Mouse (Mus musculus) inflammation-experienced regulatory T-cells, adult 6 months (primary cell): ENCODE measurements around the gene Zmynd11. TPM values are rescaled to one million over a fixed set of nuclear protein-coding genes. Genes with fewer than 3 reads are reported as not detected.
A peak's percentile ranks its signal among the peaks of the same experiment; 100 is the strongest.
"Not testable (repeated sequence)": the region's sequence is repeated elsewhere in the genome, so short reads cannot be mapped to it uniquely, and the experiment has no call there.

Experiments
- ATAC-seq: one replicate; pipeline ENCODE4 v1.8.0; 2017
- polyA plus RNA-seq, 3 experiments: library from polyadenylated mRNA; unstranded; fragments of 100-300 nt; shearing (Covaris generic); gene quantifications; one replicate each; pipeline ENCODE4 v1.2.1; 2017

Zmynd11 gene
- 10 to 100 TPM; 38.7 to 60.8 (median 48.6) TPM for polyA plus RNA-seq

DNA sequence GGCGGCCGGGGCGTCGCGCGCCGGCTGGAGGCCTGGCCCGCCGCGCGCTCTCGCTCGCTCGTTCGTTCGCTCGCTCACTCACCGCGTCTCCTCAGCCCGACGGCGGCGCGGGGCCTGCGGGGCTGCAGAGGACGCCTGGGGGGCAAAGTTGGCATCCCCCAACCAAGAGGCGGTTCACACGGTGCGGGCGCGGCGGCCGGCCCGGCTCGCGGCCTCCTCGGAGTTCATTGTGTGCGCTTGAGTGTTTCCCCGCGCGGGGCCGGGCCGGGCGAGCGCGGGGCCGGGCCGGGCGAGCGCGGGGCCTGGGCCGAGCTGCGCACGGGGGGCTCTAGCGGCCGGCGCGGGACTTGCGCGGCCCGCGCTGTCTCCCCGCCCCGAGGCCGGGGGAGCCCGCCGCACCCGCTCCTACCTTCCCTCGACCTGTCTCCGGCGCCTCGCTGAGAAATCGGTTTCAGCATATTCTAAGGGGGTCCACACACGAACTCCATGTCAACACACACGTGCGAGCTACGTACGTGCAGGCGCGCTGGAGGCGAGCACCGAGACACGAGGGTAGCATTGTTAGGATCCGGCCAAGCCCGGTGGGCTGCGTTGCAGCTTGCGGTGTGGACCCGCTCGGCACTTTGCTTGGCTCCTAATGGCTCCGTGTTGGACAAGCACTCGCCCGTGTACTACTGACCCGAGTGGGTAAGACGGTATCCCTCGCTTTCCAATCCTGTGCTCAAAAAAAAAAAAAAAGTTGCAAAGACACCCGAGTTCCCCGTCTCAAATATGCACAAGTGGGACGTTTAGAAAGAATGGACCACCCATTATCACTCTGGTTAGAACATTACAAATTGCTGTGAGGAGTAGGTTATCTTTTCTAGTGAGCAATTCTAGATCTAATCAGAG lies at the start of gene Zmynd11:
Zmynd11 (minus strand) TSS at position 685 of the 891 bp plus-strand sequence.
- ATAC-seq: peak; percentile 37

DNA sequence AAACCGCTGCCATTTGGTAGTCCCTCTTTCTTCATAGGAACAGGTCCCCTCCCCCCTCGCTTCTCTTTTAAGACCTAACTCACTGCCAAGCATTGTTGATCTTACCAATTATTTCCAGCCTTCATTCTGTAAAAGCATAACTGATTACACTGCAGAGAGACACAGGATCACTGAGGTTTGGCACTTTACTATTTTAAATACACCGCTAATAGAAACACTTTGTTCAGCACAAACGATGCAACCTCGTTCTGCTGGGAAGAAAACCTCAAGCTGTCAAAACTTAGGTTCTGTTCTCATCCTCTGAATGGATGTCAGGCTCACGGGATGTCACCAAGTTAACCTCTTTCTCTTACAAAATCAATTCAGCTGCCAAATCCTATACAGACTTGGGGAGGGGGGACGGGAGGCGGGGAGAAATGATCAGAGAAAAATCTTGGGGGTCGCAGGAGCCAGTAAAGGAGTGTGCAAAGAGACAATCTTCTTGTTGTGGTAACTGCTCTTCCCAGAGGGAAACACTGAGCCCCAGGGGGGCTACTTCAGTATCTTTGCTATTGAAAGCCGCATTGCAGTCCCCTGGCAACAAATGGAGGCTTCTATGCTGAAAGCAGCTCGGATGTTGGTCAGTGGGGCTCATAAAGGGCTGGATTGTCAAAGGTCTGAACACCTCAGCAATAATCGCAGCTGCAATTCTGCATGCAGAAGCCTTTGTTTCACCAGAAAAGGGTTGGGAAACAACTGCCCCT lies 30.9 kb upstream of the Zmynd11 start:
- ATAC-seq: no peak

DNA sequence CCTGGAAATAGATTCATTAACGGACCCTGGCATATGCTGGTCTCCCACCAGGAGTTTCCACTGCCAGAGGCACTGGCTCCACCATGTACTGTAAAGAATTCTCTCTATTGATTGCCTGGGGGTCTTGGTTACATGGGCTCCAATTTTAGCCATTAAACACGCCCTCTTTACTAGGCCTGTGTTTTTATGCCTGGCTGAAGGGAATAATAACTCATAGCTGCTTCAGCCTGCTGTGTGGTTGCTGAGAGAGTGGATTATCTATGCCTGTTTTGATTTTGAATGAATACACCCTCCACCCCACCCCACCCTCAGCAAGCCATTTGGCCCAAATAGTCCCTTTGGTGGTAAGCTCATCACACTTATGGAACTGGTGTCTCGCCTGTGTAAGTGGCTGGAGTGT lies 20.9 kb upstream of the Zmynd11 start:
- ATAC-seq: no peak

DNA sequence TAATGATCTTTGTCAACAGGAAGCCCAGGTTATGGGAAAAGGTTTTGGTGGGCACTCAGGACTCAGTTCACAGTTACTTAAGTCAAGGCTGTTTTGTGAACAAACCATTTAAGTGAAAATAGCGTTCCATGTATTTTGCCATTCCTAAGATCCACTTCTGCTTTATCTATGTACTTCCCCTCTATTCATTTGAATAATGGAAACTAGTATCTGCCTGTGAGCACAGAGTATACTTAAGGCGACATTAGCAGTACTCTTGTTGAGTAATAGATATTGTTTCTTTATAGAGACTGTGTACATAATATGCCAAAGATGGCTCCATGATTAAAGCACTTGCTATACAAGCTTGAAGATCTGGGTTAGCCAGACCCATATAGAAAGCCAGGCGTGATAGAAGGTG lies 18.6 kb upstream of the Zmynd11 start:
- ATAC-seq: no peak

DNA sequence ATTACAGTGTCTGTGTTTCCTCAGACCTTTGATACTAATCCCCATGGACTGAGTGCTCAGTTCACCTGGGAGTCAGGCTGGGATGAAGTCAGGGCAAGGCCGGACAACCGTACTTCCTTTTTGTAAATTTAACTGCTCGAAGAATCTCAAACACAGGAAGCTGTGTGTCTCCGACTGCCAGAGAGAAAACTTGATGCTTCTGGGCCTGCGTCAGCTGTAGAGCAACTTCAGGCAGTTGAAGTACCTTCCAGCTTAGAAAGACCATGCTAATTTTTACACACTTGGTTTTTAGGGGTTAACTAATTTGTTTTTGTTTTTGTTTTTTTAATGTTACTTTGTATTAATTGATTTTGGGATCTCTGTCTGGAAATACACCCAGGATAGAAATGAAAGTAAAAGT lies 10.8 kb upstream of the Zmynd11 start:
- ATAC-seq: peak; percentile 88

DNA sequence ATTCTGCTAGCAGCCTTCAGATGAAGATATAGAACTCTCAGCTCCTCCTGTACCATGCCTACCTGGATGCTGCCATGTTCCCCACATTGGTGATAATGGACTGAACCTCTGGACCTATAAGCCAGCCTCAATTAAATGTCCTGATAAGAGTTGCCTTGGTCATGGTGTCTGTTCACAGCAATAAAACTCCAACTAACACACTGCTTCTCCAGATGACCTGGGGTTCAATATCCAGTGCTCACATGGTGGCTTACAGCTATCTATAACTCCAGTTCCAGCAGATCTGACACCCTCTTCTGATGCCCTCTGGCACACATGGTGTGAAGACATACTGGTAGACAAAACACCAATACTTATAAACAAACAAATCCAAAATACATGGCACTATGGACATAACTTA lies 8.9 kb upstream of the Zmynd11 start:
- ATAC-seq: no peak

DNA sequence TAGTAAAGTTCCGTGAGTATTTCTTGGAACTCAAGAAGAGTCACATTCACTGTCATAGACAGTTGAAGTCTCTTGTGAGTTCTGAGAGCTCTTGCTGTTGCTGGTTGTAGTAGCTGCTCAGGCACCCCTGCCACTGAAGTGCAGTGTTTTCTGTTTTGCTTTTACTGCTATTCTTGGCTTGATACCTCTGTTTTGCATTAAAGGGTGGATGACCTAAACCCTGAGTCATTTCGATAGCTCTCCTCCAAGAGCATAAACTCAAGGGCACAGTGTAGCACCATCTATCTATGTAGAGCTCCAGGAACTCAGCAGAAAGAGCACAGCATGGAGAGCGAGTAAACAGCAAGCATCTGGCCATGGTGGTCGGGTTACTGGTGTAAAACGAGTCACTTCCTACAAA lies 2.1 kb upstream of the Zmynd11 start:
- ATAC-seq: no peak

DNA sequence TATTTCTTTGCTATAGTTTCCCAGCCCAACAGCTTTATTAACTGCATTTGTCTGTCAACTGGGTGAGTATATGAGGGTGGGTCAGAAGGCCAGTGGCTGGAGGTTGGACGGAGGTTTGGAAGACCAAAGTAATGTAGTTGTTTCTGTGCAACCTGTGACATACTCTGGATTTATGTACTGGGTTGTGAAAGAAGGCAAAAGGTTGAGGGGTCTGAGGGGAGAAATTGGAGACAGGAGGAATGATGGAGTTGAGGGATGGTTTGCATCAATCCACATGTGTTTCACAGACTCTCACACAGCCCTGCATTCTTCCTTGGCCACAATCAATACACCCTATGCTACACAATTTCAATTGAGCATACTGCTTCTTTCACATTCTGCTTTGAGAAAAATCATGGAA lies 1.4 kb upstream of the Zmynd11 start:
- ATAC-seq: no peak

DNA sequence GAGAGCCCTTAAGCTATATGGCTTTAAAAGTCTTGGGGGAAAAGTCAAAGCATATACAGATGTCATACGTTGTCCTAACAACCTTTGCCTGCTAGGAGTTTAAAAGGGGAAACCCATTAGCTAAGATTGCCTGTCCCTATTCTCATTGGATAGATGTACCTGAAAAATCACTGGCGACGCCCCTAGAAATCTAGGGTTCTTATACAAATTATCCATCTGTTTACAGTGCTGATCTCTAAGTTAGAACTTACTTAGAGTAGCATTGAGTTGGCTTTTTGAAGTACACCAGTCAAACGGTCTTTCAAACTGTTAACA lies 364 bp upstream of the Zmynd11 start:
- ATAC-seq: peak; percentile 13

DNA sequence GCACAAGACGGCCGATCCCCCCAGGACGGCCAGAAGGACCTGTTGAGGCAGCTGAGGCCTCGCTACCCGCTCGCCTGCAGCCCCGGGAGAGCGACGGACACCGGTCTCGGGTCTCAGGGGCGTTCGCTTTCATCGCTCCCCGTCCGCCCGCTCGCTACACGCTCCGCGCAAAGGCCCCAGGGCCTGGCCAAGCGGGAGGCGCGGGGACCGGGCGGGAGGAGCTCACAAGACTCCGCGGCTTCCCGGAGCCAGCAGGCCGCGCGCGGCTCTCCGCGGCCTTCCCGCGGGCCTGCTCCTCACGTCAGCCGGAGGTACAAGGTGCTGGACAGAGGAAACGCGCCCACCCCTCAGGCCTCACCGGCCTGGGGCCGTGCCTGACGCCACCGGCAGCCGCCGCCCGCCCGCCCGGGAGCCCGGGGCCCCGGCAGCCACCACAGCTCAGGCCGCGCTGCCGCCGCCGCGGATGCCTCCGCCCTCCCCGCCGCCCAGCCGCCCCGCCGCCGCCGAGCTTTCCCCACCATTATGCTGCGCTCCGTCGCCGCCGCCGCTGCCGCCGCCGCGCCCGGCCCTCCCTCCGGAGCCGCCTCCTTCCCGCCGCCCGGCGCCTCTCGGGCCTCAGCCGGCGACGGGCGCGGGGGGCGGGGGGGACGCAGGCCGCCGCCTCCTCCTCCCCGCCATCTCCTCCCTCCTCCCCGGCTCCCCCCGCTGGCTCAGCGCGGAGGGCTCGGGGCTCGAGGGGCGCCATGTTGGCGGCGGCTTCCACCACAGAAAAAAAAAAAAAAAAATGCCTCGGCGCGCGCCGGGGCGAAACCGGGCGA lies 1.1 kb downstream of the Zmynd11 start:
- ATAC-seq: peak; percentile 42

DNA sequence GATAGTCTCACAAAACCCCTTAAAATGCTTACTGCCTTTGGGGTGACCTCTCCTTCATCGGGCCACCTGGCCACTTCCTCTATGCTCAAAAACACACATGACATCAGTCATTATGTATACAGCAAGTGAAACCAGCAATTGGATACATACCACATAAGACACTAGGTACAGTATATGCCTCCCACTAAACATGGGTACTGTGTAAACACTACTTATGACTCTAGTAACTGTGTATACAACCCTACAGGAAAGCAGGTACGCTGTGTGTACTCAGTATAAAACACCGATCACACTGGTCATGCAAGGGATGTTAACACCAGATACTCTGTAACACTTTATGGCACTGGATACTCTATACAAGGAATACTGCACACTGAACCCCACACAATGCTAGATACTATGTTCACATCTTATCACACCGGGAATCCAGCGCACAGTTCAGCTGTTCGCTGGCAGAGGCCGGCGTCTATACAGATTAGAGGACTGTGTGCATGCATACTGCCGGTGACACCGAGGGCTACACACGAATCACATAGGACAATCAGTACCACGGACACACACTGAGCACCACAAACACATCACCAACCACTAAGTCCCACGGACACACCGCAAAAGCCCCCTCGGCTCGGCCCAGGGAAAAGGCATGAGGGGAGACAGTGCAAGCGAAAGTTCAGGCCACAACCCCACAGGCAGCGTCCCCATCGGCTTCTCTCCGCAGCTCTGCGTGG lies 1.9 kb downstream of the Zmynd11 start:
- ATAC-seq: peak; percentile 36

DNA sequence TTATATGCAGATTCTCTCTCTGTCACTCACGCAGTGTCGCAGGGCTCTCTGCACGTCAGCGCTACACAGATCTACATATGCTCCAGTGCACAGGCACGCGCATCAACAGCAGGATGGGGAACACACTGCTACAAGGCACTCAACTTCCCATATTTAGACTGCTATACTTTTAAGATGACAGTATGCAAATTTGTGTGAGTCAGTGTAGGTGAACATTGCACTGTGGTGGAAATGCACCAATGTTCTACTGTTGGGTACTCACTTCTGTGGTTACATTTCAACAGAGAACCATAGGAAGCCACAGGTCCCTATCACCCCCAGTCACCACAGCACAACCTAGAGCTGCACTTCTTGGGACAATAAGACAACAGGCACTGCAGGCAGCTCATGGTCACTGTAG lies 5.1 kb downstream of the Zmynd11 start:
- ATAC-seq: peak; percentile 43

DNA sequence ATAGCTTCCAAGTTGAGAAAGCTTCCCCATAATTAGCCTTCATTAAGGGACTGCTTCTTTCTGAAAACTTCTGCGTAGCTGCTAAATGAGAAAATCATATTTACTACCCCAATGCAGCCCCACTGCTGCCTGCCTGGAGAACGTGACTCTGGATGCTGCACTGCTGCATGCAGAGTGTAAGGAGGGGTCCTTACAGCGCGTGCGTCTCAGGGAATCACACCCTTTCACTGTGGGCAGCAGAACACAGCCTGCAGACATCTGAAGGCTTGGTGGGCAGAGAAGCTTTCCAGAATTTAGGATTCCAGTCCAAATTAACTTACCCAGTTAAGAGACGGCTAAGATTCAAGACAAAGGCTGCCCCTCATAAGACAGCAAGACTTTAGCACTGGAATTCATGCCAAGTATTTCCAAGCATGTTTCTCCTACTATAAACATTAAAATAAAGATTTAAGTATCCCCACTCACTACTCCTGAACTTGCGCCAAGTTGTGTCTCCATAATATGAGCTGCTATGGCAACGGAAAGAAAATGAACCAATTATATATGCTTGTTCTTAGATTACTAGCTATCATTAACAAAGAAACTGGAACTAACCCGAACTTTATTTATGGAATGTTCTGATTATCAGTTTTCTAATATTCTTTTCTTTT lies 7.2 kb downstream of the Zmynd11 start:
- no peak for ATAC-seq

DNA sequence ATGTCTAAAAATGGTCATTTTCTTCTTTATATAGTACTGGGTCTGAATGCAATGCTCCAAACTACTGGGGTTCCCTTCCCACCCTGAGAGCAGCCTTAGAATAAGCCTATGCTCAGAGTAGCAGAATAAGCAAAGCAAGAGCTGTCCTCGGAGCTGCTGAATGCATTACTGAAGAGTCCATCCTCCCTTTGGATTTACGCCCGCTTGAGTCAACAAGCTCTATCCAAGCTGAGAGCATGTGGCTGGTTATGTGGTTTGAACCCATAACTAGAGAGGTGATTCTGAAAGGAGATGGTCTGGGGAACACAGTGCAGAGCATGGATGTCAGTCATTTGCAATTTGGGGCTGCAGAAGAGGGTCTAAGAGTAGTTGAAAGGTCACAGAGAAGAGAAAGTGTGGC lies 11.4 kb downstream of the Zmynd11 start:
- no peak for ATAC-seq

DNA sequence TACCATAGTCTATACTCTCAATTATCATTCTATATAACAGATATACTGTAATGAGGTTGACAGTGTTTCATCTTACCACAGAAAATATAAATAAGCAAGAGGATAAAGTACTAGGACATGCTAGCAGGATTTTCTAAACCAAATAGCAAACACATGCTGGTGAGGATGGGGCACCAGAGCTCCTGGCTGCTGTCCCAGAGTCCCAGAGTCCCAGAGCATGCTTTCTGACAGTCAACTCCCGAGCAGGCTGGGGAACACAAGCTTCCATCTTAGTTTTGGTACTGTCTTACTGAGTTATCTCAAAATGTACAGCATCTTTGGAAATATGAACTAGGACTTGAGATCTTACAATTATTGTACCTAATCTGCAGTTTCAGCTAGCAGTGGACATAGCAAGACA lies 14.8 kb downstream of the Zmynd11 start:
- no peak for ATAC-seq

DNA sequence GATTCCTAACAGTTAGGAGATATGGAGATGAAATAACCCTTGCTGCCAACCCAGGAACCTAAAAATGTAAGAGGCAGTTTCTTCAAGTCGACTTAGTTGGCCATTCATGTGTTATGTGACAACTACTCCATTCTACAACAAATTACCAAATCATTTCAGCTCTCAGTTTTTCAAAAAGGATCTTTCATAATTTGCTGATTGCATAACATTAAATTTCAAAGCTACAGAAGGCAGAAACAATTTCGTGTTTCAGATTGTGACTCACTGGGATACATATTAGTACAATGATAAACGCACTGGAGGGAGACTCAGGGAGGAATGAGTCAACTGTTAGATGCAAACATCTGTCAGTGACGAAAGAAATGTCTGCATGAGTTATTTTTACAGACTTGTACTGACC lies 15.3 kb downstream of the Zmynd11 start:
- no peak for ATAC-seq

DNA sequence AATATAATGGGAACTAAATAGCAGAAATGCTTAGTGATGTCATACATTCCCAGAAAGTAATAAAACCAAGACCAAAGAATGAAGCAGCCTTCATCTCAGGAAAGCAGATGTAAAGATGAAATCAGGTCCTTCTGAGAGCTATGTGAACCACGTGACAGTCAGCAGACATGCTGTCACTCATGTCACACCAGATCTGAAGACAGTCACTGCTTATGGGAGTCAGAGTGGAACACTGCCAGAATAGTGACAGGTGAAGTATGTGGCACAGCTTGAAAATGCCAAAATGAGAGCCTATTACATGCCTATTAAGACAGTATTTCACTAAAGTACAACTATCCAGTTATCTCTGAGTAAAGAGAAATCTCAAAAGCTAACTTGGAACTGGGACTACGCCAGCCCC lies 26.9 kb downstream of the Zmynd11 start:
- ATAC-seq: no peak

DNA sequence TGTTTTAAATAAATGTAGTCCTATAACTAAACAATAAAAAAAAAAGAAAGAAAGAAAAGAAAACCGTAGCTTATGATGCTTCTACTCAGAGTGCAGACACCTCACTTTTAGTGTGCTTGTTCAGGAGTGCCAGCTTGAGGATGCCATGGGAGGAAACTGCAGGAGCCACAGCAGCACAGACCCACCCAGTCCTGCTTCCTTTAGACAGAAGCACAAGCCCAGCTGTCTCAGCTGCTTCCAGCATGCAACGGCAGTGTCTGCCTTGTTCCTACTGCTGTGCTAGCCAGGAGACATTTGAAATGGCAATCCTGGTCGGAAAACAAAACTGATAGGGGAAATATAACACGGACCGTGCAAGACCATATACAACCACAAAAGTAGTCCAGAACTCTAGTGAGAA lies 28.1 kb downstream of the Zmynd11 start:
- no peak for ATAC-seq

DNA sequence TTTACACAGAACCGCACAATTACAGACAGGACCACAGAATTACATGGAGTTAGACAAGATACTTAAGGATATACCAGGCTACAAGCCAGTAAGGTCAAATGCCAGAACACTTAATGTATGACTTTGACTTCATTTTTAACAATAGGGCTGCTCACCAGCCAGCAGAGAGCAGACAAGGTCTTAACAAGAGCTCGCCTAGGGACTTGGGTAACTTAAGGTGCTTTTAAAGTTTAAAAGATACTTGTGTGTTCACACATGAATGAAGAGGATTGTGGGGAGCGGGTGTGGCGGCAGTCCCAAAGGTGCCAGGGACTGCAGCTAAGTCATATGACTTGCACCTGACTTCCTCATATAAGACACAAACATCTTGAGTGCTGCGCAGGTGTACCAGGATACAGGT lies 32.9 kb downstream of the Zmynd11 start:
- ATAC-seq: not testable (repeated sequence)

DNA sequence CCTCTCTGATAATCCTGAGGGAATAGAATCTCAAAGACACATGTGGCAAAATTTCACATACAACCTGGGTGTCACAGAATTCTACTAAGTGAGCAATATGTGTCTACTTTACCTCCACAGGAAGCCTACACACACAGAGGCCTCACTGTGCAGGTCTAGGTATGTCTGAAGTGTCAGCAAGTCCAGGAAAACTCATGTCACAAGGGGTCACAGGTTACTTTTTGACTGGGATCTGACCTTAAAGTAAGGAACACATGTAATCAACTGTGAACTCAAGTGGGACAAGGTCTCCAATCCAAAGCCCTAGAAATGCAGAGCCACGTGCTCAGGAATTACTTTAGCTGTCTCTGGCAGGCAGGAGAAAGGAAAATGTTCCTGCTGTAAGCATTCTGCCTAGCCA lies 36.1 kb downstream of the Zmynd11 start:
- ATAC-seq: no peak

DNA sequence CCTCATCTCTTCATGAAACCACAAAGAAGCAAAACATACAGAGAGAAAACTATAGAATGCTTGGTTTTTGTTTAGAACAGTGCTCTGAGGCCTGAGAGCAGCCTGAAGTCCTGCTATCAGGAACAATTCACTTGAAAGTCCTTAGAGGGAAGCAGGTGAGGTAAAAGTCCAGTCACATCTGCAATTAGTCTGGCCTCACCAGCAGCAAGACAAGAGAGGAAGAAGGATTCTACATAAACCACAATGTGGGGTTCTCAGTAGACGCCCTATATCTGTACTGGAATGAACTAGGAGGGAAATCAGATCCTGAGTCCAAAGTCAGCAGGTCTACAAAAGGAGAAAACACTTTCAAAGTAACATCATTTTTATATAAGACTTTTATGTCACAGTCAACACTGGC lies 49.9 kb downstream of the Zmynd11 start:
- no peak for ATAC-seq
